Mouse (Mus musculus): ENCODE data around the gene Siah1a. TPM values are rescaled to one million over a fixed set of nuclear protein-coding genes. Genes with fewer than 3 reads are reported as not detected.

The Siah1a gene
- total RNA-seq (2021) = 10 to 100 TPM; 30.9 to 32.9 TPM
- long read RNA-seq, experiment 1, transcript Siah1a-201 (2 exons, 1,968 nt) = major isoform, 49 of 50 reads
- long read RNA-seq, experiment 1, partial matches to known transcripts = 0 of 50 reads
- long read RNA-seq, experiment 1, other reads (novel, unspliced or antisense) = 1 of 50 reads
- long read RNA-seq, experiment 2, transcript Siah1a-201 (2 exons, 1,968 nt) = major isoform, 37 of 40 reads
- long read RNA-seq, experiment 2, partial matches to known transcripts = 0 of 40 reads
- long read RNA-seq, experiment 2, other reads (novel, unspliced or antisense) = 3 of 40 reads

GRCm38 (mm10) chr8:86745221-86745934 lies at the start of gene Siah1a, which contains the start of gene Gm10638:
Gene Siah1a (minus strand): TSS chr8:86745934.
Gene Gm10638 (plus strand): TSS chr8:86745699.
- intact Hi-C loops (cut with DNase I) = loop anchor here (1.0 to 5.0 kb wide), 2 partner anchors 139 to 157 kb away; no protein-coding TSS in a partner anchor
- peak; percentile 54 to 68 for DNase-seq (ENCODE audit: extremely low spot score in 1 of 2, low spot score in 2 of 2)
- H3K27ac ChIP-seq = peak within 1 kb of the TSS; percentile 97
- peak within 1 kb of the TSS; percentile 82 for H3K4me3 ChIP-seq
- no peak for TF ChIP-seq CTCF (IDR thresholded peaks at IDR 0.05)

GRCm38 (mm10) chr8:86794716-86795115 lies 49.0 kb upstream of the Siah1a start:
- no peak overlapping the region for H3K4me3 ChIP-seq
- intact Hi-C loops (cut with DNase I) = no loop called here

GRCm38 (mm10) chr8:86791542-86791941 lies 45.8 kb upstream of the Siah1a start:
- no peak for TF ChIP-seq CTCF (IDR thresholded peaks at IDR 0.05)
- no peak for DNase-seq (ENCODE audit: extremely low spot score in 1 of 2, low spot score in 2 of 2)
- no peak overlapping the region for H3K4me3 ChIP-seq
- no peak overlapping the region for H3K27ac ChIP-seq
- intact Hi-C loops (cut with DNase I) = no loop called here

More at GRCm38 (mm10) chr8:86794716-86795115, 49.0 kb upstream of the Siah1a start:
- no peak for DNase-seq (ENCODE audit: extremely low spot score in 1 of 2, low spot score in 2 of 2)
- TF ChIP-seq CTCF (IDR thresholded peaks at IDR 0.05) = no peak
- no peak overlapping the region for H3K27ac ChIP-seq

GRCm38 (mm10) chr8:86789576-86789975 lies 43.8 kb upstream of the Siah1a start:
- no peak for DNase-seq (ENCODE audit: extremely low spot score in 1 of 2, low spot score in 2 of 2)
- Histone ChIP-seq H3K4me3 (no peak overlapping the region), H3K27ac (no peak overlapping the region)
- intact Hi-C loops (cut with DNase I) = no loop called here
- TF ChIP-seq CTCF (IDR thresholded peaks at IDR 0.05) = no peak

GRCm38 (mm10) chr8:86787891-86788420 lies 42.2 kb upstream of the Siah1a start:
- no peak overlapping the region for H3K4me3 ChIP-seq
- intact Hi-C loops (cut with DNase I) = no loop called here
- H3K27ac ChIP-seq = no peak overlapping the region
- TF ChIP-seq CTCF (IDR thresholded peaks at IDR 0.05) = no peak
- no peak for DNase-seq (ENCODE audit: extremely low spot score in 1 of 2, low spot score in 2 of 2)

- Histone ChIP-seq H3K27ac (no peak overlapping the region), H3K4me3 (no peak overlapping the region)
- intact Hi-C loops (cut with DNase I) = no loop called here
- DNase-seq (ENCODE audit: extremely low spot score in 1 of 2, low spot score in 2 of 2) = no peak
- TF ChIP-seq CTCF (IDR thresholded peaks at IDR 0.05) = no peak
Measured at GRCm38 (mm10) chr8:86786498-86786897, 40.8 kb upstream of the Siah1a start.

GRCm38 (mm10) chr8:86781094-86781493 lies 35.4 kb upstream of the Siah1a start:
- TF ChIP-seq CTCF (IDR thresholded peaks at IDR 0.05) = no peak
- Histone ChIP-seq H3K27ac (no peak overlapping the region), H3K4me3 (no peak overlapping the region)
- DNase-seq (ENCODE audit: extremely low spot score in 1 of 2, low spot score in 2 of 2) = no peak
- intact Hi-C loops (cut with DNase I) = no loop called here

- no peak for TF ChIP-seq CTCF (IDR thresholded peaks at IDR 0.05)
- no peak overlapping the region for H3K4me3 ChIP-seq
- H3K27ac ChIP-seq = no peak overlapping the region
- DNase-seq (ENCODE audit: extremely low spot score in 1 of 2, low spot score in 2 of 2) = no peak
- intact Hi-C loops (cut with DNase I) = no loop called here
Measured at GRCm38 (mm10) chr8:86779207-86779606, 33.5 kb upstream of the Siah1a start.

GRCm38 (mm10) chr8:86769945-86770715 lies 24.4 kb upstream of the Siah1a start:
- no peak overlapping the region for H3K27ac ChIP-seq
- DNase-seq (ENCODE audit: extremely low spot score in 1 of 2, low spot score in 2 of 2) = no peak
- no peak for TF ChIP-seq CTCF (IDR thresholded peaks at IDR 0.05)
- intact Hi-C loops (cut with DNase I) = no loop called here
- no peak overlapping the region for H3K4me3 ChIP-seq

- peak; percentile 27 to 48 for DNase-seq (ENCODE audit: extremely low spot score in 1 of 2, low spot score in 2 of 2)
- no peak for TF ChIP-seq CTCF (IDR thresholded peaks at IDR 0.05)
- H3K27ac ChIP-seq = 0 out of 2 replicates have a peak overlapping the region, but pooled peaks have one; percentile 10
- H3K4me3 ChIP-seq = no peak overlapping the region
- intact Hi-C loops (cut with DNase I) = no loop called here
Measured at GRCm38 (mm10) chr8:86768499-86768898, 22.8 kb upstream of the Siah1a start.

GRCm38 (mm10) chr8:86766548-86767211 lies 20.9 kb upstream of the Siah1a start:
- no peak for TF ChIP-seq CTCF (IDR thresholded peaks at IDR 0.05)
- no peak for DNase-seq (ENCODE audit: extremely low spot score in 1 of 2, low spot score in 2 of 2)
- intact Hi-C loops (cut with DNase I) = no loop called here
- H3K4me3 ChIP-seq = no peak overlapping the region
- peak overlapping the region; percentile 45; the same call in 1 of the 2 replicates for H3K27ac ChIP-seq
